Mouse (Mus musculus) embryo, embryonic 10.5 days (tissue): Measurements from ENCODE around the gene Mboat2.

ENCODE experiments used
- DNase-seq: peaks from one replicate; pipeline ENCODE4 v3.0.0-alpha.2; 2015; ENCODE audit warnings: low spot score

Gene Mboat2

DNA sequence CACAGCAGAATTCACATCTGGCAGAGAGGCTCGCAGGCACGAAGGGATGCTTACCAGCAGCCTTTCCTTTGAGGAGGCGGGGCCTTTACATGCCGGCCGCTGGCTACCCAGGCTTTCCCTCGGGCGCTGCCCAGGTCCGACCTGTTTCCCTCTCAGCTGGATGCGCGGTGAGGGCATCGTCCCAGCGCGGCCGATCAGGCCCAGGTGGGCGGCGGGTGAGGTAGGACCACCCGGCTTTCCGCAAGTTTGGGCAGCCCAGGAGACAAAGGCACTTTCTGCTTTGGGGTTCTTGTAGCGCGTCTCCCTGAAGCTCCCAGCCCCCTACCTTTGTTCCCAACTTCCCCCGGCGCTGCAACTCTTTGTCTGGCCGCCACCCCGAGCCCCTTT, at the start of gene Mboat2:
TSS of gene Mboat2 (plus strand) at position 114 of the 387 bp plus-strand sequence.
- DNase-seq, result peak; percentile 81

DNA sequence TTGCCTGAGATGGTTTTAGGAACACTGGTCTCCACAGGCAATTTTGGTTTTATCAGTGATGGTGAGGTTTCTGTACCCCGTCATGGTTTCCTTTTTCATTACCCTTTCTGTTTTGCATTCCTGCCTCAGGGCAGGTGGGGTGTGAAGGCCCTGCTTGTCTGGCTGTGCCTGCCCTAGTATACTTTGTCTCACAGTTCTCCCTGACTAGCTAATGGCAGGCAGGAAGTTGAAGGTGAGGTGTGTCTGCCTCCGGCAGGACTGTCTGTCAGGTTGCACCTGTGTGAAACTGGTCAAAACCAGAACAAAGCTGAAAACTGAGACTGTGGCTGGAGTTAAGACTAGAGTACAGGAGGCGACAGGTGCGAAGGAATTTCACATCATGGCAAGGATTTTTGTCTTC, 46.9 kb upstream of the Mboat2 start:
- DNase-seq, result no peak

- DNase-seq, result no peak
Measured at GRCm38 (mm10) chr12:24785882-24786281, 44.8 kb upstream of the Mboat2 start.

DNA sequence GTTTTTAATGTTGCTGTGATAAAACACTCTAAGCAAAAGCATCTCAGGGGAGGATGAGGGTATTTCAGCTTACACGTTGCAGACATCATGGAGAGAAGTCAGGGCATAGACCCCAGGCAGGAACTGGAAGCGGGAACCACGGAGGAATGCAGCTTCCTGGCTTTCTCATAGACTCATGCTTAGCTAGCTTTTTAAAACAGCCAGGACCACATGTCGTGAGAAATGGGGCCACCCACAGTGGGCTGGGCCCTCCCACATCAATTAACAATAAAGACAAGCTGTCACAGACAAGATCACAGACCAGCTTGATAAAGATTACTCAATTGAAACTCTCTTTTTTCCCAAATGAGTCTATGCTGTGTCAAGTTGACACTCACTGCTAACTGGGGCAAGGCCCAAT, 44.4 kb upstream of the Mboat2 start:
- DNase-seq, result no peak

DNA sequence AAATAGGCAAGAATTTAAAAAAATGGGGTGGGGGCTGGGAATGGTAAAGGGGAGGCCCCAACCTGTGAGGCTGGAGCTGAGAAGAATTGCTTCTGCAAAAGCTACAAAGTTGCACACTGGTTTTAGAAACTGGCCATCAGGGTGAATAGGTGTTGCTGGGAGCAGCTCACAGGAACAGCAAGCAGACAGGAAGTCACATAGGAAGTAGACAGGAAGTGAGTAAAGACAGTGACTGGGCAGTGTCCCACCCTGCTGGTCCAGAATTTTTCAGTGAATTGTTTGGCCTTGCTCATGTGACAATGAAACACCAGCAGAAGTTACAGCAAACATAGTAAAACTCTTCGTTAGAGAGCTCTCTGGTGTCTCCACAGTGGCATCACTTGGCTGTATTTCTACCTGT, 41.0 kb upstream of the Mboat2 start:
- DNase-seq, result no peak

DNA sequence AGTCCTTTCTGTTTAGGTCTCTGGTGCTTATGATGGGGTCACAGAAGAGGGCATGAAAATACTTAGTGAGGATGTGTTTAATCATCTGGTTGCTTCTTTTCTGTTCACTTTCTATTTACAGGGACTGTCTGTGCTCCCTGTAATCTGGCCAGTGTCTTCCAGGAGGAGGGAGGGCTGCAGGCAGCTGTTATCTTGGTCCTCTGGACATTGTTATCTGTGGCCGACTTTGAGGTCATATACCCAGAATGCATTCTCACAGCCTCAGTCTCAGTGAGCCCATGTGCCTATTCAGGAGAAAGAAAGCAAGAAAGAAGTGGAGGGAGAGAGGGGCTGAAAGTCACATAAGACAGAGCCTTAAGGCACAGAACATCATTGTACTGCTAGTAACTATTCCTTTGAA, 19.4 kb upstream of the Mboat2 start:
- DNase-seq, result no peak

DNA sequence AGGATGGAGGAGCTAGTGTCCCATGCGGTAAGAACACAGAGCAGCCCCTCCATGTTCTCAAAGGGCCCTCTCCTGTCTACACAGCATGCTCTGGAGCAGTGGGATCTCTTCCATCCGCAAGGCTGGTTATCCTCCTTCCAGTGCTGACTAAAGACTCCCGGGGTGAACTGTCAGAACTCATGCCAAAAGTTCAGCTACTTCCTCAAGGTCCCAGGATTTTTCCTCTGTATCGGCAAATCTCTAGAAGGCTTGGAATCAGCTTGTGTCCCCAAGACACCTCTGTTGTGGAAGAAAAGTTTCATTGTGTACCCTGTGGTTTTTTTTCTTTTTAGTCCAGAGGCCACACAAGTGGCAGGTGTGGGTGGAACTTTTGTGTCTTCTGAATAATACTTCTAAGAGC, 18.8 kb upstream of the Mboat2 start:
- no peak for DNase-seq

DNA sequence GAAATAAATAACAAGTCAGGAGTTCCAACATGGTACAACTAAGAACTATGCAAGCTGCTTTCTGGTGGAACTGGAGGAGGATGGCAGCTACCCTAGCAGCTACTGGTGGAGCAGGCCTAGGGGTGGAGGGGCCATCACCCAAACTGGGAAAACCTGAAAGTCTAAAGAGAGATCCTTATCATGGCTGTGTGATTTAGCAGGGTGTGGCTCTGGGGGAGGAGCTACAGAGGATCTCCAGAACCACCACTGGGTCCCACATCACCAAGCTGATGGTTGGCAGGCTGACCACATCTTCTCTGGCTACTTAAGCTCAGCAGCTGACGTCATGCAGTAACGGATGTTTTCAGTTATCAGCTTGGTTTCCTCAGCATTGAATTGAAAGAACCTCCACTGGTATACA, 7.8 kb upstream of the Mboat2 start:
- DNase-seq, result no peak

- no peak for DNase-seq
Measured at GRCm38 (mm10) chr12:24823636-24824354, 6.9 kb upstream of the Mboat2 start.

- peak; percentile 41 for DNase-seq
Measured at GRCm38 (mm10) chr12:24830086-24830485, 593 bp upstream of the Mboat2 start.

DNA sequence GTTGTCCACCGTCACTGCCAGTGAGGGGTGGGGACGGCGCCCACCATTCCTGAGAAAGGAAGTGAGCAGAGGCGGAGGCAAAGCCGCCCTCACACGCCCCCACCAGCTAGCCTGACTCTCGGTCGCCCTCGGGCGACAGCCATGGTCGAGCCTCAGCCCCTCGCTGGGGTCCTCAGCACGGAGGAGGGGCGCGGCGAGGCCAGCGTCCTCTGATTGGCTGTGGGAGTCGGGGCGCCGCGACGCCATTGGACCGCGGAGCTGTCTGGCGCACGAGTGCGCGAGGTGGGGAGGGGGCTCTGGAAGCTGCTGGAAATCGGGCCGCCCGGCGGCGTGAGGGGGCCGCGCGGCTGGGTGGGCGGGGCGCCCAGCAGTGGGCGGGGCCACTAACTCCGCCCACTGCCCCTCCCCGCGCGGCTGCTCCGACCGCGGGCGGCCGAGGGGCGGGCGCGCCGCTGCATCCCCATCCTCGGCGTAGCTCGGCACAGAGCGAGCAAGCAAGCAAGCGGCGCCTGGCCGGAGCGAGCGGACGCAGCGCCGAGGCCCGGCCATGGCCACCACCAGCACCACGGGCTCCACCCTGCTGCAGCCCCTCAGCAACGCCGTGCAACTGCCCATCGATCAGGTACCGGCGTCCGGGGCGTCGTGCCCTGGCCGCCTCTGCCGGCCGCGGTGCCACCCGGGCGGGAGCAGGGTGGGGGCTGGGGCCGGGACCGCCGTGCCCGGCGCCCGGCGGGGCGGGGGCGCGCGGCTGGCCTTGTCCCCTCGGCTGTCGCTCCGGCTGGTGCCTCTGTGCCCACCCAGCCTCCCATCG, 679 bp downstream of the Mboat2 start:
- peak; percentile 98 for DNase-seq

- peak; percentile 54 for DNase-seq
Measured at GRCm38 (mm10) chr12:24831964-24832427, 1.3 kb downstream of the Mboat2 start.

- DNase-seq, result no peak
Measured at GRCm38 (mm10) chr12:24832438-24832837, 1.8 kb downstream of the Mboat2 start.

GRCm38 (mm10) chr12:24837947-24838346, 7.3 kb downstream of the Mboat2 start:
- DNase-seq, result no peak

DNA sequence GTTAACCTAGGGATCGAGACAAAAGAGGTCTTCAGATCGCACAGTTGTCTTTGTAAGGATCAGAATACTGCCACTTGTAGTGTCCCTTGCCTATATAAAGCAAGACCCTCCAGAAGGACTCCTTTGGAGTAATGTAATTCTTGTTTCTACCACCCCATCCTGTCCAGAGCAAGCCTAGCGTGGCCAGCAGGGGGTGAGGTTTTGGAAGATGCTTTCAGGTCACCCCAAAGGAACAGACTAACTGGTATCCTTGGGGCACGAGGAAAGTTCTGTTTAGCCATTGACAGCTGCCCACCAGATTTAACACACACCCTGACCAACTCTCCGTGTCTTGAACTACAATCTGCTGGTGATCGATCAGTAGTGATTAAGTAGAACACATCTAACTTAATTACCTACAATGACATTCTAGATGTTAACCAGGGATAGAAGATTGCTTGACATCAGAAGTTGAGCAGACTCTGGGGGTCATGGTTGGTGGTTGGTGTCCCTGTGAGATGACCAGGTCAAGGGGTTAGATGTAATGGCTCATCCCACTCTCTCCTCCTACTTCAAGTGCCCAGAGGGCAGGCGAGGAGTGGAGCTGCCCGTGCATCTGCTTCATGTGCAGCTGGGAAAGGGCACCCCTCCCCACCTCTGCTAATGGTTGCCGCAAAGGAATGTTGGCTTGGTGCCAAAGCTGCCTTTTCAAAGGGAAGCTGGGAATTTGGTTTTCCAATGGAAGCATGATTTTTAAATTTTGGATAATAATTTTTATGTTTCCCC, 10.6 kb downstream of the Mboat2 start:
- DNase-seq, result peak; percentile 55

- no peak for DNase-seq
Measured at GRCm38 (mm10) chr12:24842299-24842910, 11.7 kb downstream of the Mboat2 start.

GRCm38 (mm10) chr12:24843395-24844072, 12.9 kb downstream of the Mboat2 start:
- DNase-seq, result peak; percentile 34

GRCm38 (mm10) chr12:24845344-24845743, 14.7 kb downstream of the Mboat2 start:
- no peak for DNase-seq

- DNase-seq, result no peak
Measured at GRCm38 (mm10) chr12:24848107-24848506, 17.4 kb downstream of the Mboat2 start.

DNA sequence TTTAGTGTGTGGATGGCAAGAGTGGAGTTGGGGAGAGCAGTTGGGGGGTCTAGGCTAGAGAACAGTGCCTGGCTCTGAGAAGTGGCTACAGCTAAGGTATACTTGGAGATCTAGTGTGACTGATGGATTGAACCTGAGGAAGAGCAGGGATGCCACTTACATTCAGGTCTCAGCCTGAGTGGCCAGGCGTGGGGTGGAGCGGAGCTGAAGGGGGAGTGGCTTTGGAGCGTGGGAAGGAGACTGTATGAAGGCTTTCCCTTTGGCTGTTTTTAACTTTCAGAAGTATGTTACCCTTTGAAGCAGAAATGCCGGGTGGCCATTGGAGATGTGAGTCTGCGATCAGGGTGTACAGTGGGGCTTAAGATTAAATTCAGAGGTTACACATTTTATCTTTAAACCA, 26.7 kb downstream of the Mboat2 start:
- no peak for DNase-seq

DNA sequence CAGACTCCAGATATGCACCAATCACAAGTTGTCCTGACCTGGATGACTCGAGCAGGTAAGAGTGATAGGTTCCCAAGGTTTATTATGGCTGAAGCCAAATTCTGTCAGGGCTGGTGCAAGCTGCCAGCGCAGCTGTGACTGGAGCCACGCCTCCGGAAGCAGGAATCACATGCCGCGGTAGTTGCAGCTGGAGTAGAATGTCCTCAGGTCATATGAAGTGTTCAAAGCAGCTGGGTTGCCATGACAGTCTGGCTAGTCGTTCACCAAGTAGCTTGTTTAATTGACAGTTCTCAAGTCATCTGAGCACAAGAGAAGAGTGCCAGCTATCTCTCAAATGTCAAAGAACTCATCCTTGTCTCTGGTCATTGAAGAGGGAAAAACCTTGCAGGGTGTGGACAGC, 28.7 kb downstream of the Mboat2 start:
- no peak for DNase-seq

- no peak for DNase-seq
Measured at GRCm38 (mm10) chr12:24860436-24860835, 29.8 kb downstream of the Mboat2 start.
